Mouse (Mus musculus): ENCODE results near the gene H2-DMa.

The H2-DMa gene

GRCm38 (mm10) chr17:34104804-34105203, 14.5 kb upstream of the H2-DMa start:
- no peak for ATAC-seq (ENCODE audit: low TSS enrichment)

DNA sequence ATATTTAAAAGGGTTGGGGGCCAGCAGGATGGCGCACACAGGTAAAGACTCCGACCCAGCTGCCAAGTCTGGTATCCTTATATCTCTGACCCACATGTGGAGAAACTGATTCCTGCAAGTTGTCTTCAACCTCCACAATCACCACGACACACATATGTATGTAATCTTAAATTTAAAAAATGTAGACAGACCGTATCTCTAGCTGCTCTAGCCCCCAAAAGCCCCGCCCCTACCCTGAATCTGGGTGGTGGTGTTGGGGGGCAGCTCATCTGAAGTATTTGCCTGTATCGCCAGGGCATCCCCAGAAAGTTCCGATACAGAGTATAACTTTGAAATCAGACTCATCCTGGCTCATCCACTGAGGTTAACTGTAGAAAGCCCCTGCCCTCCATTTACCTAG, 12.8 kb upstream of the H2-DMa start:
- ATAC-seq (ENCODE audit: low TSS enrichment): no peak

DNA sequence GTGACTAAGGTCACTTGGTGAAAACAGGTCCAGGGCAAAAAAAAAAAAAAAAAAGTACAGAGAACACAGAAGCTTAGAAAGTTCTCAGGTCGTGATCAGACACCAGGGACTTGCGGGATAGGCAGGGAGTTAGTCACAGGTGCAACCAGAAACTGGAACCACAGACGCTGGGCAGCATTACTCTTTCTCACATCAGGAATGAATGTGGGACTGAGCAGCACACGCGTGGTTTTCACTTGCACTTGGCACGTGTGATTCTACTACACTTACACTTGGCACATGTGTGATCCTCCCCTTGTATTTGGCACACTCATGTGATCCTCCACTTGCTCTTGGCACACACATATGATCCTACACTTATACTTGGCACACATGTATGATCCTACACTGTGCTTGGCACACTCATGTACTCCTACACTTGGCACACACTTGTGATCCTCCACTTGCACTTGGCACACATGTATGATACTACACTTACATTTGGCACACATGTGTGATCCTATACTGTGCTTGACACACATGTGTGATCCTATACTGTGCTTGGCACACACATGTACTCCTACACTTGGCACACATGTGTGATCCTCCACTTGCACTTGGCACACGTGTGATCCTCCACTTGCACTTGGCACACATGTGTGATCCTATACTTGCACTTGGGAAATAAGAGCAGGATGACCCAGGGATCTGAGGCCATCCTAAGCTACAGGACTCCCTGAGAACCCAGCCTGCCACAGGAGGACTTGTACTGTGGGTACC, 12.1 kb upstream of the H2-DMa start:
- no peak for ATAC-seq (ENCODE audit: low TSS enrichment)

DNA sequence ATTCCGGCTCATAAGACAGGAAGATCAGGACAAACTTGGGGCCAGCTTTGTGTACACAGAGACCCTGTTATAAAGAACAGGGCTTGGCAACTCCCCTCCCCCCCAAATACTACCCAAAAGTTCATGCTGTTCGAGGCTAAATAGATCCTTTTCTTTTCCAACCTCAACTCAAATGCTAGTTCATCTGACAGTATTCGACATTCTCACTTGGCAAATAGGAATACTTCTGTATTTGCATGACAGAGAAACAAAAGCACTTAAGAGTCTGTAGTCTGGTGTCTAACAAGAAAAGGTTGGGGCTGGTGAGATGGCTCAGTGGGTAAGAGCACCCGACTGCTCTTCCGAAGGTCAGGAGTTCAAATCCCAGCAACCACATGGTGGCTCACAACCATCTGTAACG, 10.9 kb upstream of the H2-DMa start:
- no peak for ATAC-seq (ENCODE audit: low TSS enrichment)

DNA sequence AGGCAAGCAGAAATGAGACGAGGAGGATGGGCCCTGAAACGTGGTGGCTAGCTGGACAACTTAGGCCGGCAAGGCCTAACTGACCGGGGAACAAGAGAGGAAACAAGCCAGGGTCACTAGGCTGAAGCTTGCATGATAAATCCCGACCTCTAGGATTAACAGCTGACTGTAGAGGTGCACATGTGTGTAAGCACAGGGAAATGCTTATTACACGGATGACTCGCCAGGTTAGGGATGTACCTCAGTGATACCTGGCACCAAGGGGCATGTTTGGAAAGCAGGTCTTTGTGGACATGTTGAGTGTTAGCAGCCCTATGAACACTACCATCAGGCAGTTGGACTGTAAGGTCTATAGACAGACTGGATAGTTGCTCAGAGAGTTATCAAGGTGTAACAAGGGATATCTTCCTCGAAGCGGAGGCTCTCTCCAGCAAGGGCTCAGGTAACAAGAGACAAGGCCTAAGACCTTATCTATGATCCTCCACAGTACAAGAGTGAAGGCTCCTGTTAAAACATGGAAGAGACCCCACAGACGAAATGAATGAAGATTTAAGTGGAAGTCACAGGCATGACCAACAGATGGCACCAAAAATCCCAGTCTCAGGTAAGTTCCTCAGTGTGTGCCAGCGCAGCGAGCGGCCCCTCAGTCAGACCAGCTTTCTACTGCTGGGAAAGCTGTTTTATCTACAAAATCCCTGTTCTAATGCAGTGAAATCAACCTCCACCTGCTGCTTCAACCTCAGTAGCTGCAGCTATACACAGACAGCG, 10.1 kb upstream of the H2-DMa start:
- ATAC-seq (ENCODE audit: low TSS enrichment): peak; percentile 13; the same call in 1 of the 2 replicates

GRCm38 (mm10) chr17:34109806-34110195, 9.5 kb upstream of the H2-DMa start:
- 0 out of 2 replicates have a peak, but pooled peaks have one; percentile 23 for ATAC-seq (ENCODE audit: low TSS enrichment)

DNA sequence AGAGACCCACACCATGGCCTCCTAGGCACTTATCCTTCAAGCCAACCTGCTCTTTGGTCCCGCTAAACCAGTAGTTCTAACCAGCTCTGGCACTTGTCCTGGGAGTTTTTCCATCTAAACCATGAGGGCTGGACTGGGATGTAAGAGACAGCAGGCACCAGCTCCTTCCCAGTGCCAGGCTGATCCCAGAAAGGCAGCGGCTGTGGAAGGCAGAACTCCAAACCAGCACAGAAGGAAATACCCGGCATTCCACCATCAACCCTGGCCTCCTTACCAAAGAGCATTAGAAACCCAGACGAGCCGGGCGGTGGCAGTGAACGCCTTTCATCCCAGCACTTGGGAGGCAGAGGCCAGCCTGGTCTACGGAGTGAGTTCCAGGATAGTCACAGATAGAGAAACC, 9.0 kb upstream of the H2-DMa start:
- no peak for ATAC-seq (ENCODE audit: low TSS enrichment)

DNA sequence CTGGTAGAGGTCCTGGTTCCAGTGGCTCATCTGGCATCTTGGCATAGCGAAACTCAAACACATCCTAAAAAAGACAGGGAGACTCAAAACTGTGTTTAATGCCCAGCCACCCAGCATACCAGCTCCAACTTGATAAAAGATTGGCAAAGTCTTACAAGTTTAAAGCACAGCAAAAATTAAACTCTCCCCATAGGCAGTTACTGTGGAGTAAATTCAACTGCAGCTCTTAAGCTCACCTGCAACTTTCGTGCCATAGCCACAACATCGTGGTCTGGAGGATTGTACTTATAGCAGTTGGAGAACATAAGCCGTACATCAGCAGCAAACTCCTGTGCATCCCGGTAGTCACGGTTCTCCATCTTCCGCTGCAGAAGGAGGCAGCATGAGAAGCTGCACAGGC, 5.2 kb upstream of the H2-DMa start:
- ATAC-seq (ENCODE audit: low TSS enrichment): no peak

DNA sequence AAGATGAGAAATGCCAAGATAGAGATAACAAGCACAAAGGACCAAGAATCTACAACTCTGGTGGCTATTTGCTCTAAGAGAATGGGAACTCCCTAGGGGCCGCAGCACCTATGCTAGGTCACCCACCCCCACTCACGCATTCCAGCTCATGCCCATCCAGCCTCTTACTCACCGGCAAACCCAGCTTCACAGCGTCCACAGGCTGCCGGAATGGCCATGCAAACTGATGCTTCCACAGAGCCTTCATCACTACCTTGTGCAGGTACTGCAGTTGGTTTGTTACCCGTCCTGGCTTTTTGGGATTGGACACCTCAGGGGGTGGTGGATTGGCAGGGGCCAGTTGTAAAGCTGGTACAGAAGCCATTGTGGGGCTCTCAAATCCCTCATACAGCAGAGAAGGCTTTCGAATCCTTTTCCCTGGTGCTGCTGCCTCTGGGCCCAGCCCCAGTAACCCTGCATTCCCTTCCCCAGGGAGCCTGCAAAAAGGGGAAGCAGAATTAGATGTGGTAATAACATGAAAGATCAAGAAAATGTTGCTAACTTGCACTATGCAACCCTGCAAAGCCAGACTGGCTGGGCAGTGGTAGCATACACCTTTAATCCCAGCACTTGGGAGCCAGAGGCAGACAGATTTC, 2.5 kb upstream of the H2-DMa start:
- no peak for ATAC-seq (ENCODE audit: low TSS enrichment)

GRCm38 (mm10) chr17:34117421-34118112, 1.8 kb upstream of the H2-DMa start:
- ATAC-seq (ENCODE audit: low TSS enrichment): no peak

- ATAC-seq (ENCODE audit: low TSS enrichment): no peak
These were observed 1.0 kb upstream of the H2-DMa start for GRCm38 (mm10) chr17:34118113-34118872.

- peak; percentile 2; the same call in 1 of the 2 replicates for ATAC-seq (ENCODE audit: low TSS enrichment)
These were observed 480 bp upstream of the H2-DMa start for GRCm38 (mm10) chr17:34118873-34119248.

GRCm38 (mm10) chr17:34120180-34120723, 911 bp downstream of the H2-DMa start:
- 0 out of 2 replicates have a peak, but pooled peaks have one; percentile 10 for ATAC-seq (ENCODE audit: low TSS enrichment)

GRCm38 (mm10) chr17:34120814-34121171, 1.5 kb downstream of the H2-DMa start:
- ATAC-seq (ENCODE audit: low TSS enrichment): no peak

- peak; percentile 12 for ATAC-seq (ENCODE audit: low TSS enrichment)
These were observed 2.0 kb downstream of the H2-DMa start for GRCm38 (mm10) chr17:34121172-34121878.

DNA sequence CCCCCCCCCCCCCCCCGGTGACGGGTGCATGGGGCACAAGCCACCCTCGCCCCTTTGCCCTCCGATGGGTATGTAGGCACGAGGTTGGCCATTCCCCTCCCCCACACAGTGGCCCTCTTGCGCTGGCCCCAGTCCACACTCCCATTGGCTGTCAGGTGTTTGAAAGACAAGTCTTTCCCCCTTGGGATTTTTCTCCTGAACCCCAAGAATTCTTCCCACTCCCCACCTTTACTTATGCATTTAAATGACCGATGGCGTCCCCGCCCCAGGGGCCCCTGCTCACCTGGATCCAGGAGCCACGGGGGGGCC, 2.5 kb downstream of the H2-DMa start:
- ATAC-seq (ENCODE audit: low TSS enrichment): no peak

- ATAC-seq (ENCODE audit: low TSS enrichment): peak; percentile 44
These were observed 3.0 kb downstream of the H2-DMa start, which contains the start of gene Brd2 for GRCm38 (mm10) chr17:34122188-34122984. Gene Brd2 (minus strand): TSS chr17:34122634.

- ATAC-seq (ENCODE audit: low TSS enrichment): no peak
These were observed 3.8 kb downstream of the H2-DMa start for GRCm38 (mm10) chr17:34123111-34123510.

DNA sequence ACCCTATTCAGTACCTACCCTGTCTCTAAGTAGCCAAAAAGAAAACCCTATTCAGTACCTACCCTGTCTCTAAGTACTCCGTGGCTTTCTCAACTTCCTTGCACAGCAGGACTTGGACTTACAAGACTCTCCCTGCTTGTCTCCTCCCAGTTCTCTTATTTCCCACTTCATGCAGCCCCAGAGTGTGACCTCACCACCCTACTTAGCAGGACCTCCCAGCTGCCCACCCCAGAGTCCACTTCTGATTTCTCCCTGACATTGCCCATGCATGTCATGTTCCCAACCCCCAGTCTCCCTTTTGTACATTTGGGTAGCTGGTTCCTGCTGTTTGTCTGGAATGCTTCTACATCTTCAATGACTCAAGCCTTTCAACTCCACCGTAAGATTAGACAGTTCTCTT, 4.2 kb downstream of the H2-DMa start:
- ATAC-seq (ENCODE audit: low TSS enrichment): no peak

DNA sequence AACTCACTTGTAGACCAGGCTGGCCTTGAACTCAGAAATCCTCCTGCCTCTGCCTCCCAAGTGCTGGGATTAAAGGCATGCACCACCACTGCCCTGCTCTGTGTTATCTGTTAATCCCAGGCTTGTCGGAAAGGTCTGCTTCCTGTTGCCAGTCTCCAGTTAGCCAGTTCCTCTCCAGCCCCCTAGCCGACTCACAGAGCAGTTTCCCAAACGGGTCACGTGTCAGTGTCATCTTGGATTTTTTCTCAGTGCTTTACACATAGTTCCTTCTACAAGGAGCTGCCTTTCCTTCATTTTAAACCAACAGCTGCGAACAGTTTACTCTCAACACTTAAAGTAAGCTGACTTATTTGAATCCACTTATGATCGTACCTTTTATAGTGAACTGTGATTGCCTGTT, 5.3 kb downstream of the H2-DMa start:
- no peak for ATAC-seq (ENCODE audit: low TSS enrichment)
